In genomic region chr8:117357491-117358467, GRCm38 (mm10) we compare ENCODE assay signal across 11 mouse cellular contexts.
A peak's percentile ranks its signal among the peaks of the same experiment; 100 is the strongest.
DNase-seq lines count a peak whose midpoint lies in the region; ATAC-seq and TF ChIP-seq lines count a peak whose summit lies in the region.
"Had no signal": no experiment of that assay in that cellular context is flagged by ENCODE, and none has a peak within 500 bp of the region (broad histone marks: within the 10 kb centered on the region; RNA-seq: fewer than 3 reads in every experiment).

No protein-coding gene starts in this region.

- peak overlapping the region; percentile 32 for H3K27ac ChIP-seq in kidney, adult 2 months (ENCODE audit: insufficient read depth, low read depth, low read length)
- no peak overlapping the region for H3K27ac ChIP-seq in kidney, embryonic 14.5 days (ENCODE audit: low read depth, low read length)
- no peak overlapping the region for H3K27ac ChIP-seq in midbrain, embryonic 10.5 days (replicated peaks)
- H3K27ac ChIP-seq: hindbrain, embryonic 14.5 days had no signal

- TF ChIP-seq CTCF in kidney, adult 2 months (conservative IDR thresholded peaks at IDR 0.05; ENCODE audit: insufficient read depth, insufficient read length, low read depth, low read length): no peak

- H3K4me3 ChIP-seq in kidney, adult 2 months (ENCODE audit: insufficient read depth, low read depth, low read length): no peak overlapping the region
- no peak overlapping the region for H3K4me3 ChIP-seq in kidney, embryonic 14.5 days (ENCODE audit: low read length)
- no peak overlapping the region for H3K4me3 ChIP-seq in midbrain, embryonic 10.5 days

- 44% methylated on average over 16 of the region's 16 CpGs for WGBS in kidney, adult 2 months
- 82% methylated on average over 16 of the region's 16 CpGs for WGBS in kidney, embryonic 14.5 days
- 94% methylated on average over 16 of the region's 16 CpGs for WGBS in midbrain, embryonic 10.5 days

- H3K27me3 ChIP-seq in kidney, adult 2 months (replicated peaks; ENCODE audit: control insufficient read depth, insufficient read depth, low read length): no peaks in the 10 kb centered on the region
- H3K27me3 ChIP-seq in kidney, embryonic 14.5 days (ENCODE audit: control insufficient read depth, insufficient read depth, low read length): no peaks in the 10 kb centered on the region
- H3K27me3 ChIP-seq in midbrain, embryonic 10.5 days (ENCODE audit: low read depth, poor library complexity, severe bottlenecking): no peaks in the 10 kb centered on the region

- no peaks in the 10 kb centered on the region for H3K9me3 ChIP-seq in kidney, embryonic 14.5 days (ENCODE audit: control insufficient read depth, low read length)
- no peaks in the 10 kb centered on the region for H3K9me3 ChIP-seq in midbrain, embryonic 10.5 days (replicated peaks)

- TF ChIP-seq POLR2A in kidney, adult 2 months (IDR thresholded peaks at IDR 0.05; ENCODE audit: low read depth, low read length): no peak

- no peak for ATAC-seq in kidney, embryonic 14.5 days (ENCODE audit: low FRiP score, low TSS enrichment)
- ATAC-seq: CD4-positive, CD25-positive, alpha-beta regulatory T cell, adult 4 months had no signal

- peak; percentile 65 for DNase-seq in kidney, adult 2 months
- peak; percentile 44 for DNase-seq in ovary, postnatal 36 days (ENCODE audit: low spot score)
- no peak for DNase-seq in ovary, postnatal 10 days (ENCODE audit: low spot score)
- DNase-seq in adrenal gland, postnatal 36 days: peak; percentile 90
- DNase-seq in right cerebral cortex, postnatal 14 days: no peak
- DNase-seq in midbrain, embryonic 10.5 days (ENCODE audit: low spot score): no peak
- DNase-seq: lung, postnatal 10 days; right cerebral cortex, postnatal 25 days had no signal

- peaks cover 66% of the 10 kb centered on the region for H3K4me1 ChIP-seq in kidney, adult 2 months (ENCODE audit: control insufficient read depth, insufficient read depth, low read length)
- H3K4me1 ChIP-seq in kidney, embryonic 14.5 days (ENCODE audit: control insufficient read depth, insufficient read depth, low read length): peaks cover 37% of the 10 kb centered on the region
- peaks cover 27% of the 10 kb centered on the region for H3K4me1 ChIP-seq in midbrain, embryonic 10.5 days

- no peaks in the 10 kb centered on the region for H3K36me3 ChIP-seq in kidney, adult 2 months (ENCODE audit: control insufficient read depth, insufficient read depth, low read length)
- H3K36me3 ChIP-seq in kidney, embryonic 14.5 days (ENCODE audit: control insufficient read depth, insufficient read depth, low read length): no peaks in the 10 kb centered on the region
- H3K36me3 ChIP-seq in midbrain, embryonic 10.5 days: peaks cover 4% of the 10 kb centered on the region; the same call in 1 of the 2 replicates

- no peak overlapping the region for H3K4me2 ChIP-seq in kidney, embryonic 14.5 days (replicated peaks; ENCODE audit: low read depth, low read length)
- H3K4me2 ChIP-seq: hindbrain, embryonic 14.5 days had no signal

- H3K9ac ChIP-seq in kidney, embryonic 14.5 days (ENCODE audit: low read depth, low read length): no peak overlapping the region
- H3K9ac ChIP-seq: hindbrain, embryonic 14.5 days had no signal

Comparison
In these comparisons a context has a peak if more than half of its experiments do, and no peak if none do; other contexts are left out.
1. DNase-seq: peak in kidney, adult 2 months (single experiment), ovary, postnatal 36 days (single experiment) and adrenal gland, postnatal 36 days (2 of 2); none in ovary, postnatal 10 days (single experiment), right cerebral cortex, postnatal 14 days (single experiment) and midbrain, embryonic 10.5 days (single experiment).